In the genomic region with DNA sequence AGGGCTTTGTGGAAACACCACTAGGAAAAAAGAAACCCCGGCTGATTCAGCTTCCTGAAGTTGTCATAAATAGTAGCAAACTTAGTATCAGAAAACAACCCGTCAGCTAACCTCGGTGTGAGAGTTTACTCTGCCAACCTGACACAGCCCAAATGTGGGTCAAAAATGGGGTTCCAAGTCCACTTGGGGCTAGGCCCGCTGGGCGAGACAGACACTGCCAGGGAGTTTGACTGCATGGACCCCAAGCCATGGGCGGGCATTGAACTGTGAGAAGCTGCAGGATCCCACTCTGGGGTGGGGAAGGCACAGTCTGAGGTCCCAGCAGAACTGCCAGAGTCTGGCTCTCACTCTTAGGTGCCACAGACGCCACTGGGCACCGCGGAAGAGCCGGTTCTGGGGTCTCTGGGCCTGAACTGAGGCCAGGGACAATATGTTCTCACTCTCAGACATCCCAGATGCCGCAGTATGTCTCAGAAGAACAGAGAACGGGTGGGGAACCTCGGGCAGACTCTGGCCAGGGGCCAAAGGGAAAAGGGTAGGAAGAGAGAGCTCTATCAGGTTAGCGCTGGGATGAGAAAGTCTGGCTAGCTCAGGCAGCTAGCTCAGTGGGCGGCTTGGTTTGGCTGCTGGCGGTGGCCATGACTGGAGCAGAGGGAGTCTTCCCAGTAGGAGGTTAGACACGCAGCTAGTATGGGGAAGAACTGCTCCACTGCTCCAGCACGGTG, we compare ENCODE assay signal across 21 mouse cellular contexts. TPM values are rescaled to one million over a fixed set of nuclear protein-coding genes. Genes with fewer than 3 reads are reported as not detected.
DNase-seq lines count a peak whose midpoint lies in the region; ATAC-seq lines count a peak whose summit lies in the region.
"Had no signal": no experiment of that assay in that cellular context is flagged by ENCODE, and none has a peak within 500 bp of the region (broad histone marks: within the 10 kb centered on the region; RNA-seq: fewer than 3 reads in every experiment).

No protein-coding gene starts in this region.

- H3K9me3 ChIP-seq in kidney, embryonic 14.5 days (ENCODE audit: control insufficient read depth, low read length) = no peaks in the 10 kb centered on the region
- H3K9me3 ChIP-seq: embryonic facial prominence, embryonic 10.5 days; forebrain, embryonic 10.5 days; heart, embryonic 10.5 days; hindbrain, embryonic 12.5 days had no signal

- no peaks in the 10 kb centered on the region for H3K36me3 ChIP-seq in kidney, embryonic 14.5 days (ENCODE audit: control insufficient read depth, insufficient read depth, low read length)
- H3K36me3 ChIP-seq: embryonic facial prominence, embryonic 10.5 days; forebrain, embryonic 10.5 days; heart, embryonic 10.5 days; hindbrain, embryonic 12.5 days had no signal

- intact Hi-C loops in left cerebral cortex, postnatal 4 days (cut with DNase I) = no loop called here
- intact Hi-C loops in left cerebral cortex, postnatal 25 days (cut with DNase I) = no loop called here

- peak; percentile 68 for DNase-seq in kidney, adult 11 months
- DNase-seq in left cerebral cortex, postnatal 4 days = peak; percentile 4
- DNase-seq in left cerebral cortex, postnatal 25 days (ENCODE audit: low spot score in 2 of 2) = no peak
- peak; percentile 46 for DNase-seq in kidney, postnatal 10 days
- DNase-seq in frontal cortex, adult 2 months (ENCODE audit: extremely low spot score in 1 of 2, low spot score in 1 of 2) = no peak
- DNase-seq: adrenal gland, adult 8-10 months; adrenal gland, postnatal 36 days; cerebellum, adult 2 months; forebrain, postnatal 0 days; heart, adult 18-20 months; heart, postnatal 10 days; heart, postnatal 4 days had no signal

- no peaks in the 10 kb centered on the region for H3K27me3 ChIP-seq in kidney, embryonic 14.5 days (ENCODE audit: control insufficient read depth, insufficient read depth, low read length)
- H3K27me3 ChIP-seq: Patski had no signal

- ATAC-seq in kidney, embryonic 14.5 days (ENCODE audit: low FRiP score, low TSS enrichment) = no peak
- no peak for ATAC-seq in activated CD4-positive, CD25-positive, alpha-beta regulatory T cell, adult 4 months
- ATAC-seq: forebrain, postnatal 0 days; hindbrain, embryonic 16.5 days; Patski had no signal

- H3K4me1 ChIP-seq in kidney, embryonic 14.5 days (ENCODE audit: control insufficient read depth, insufficient read depth, low read length) = 0 out of 2 replicates have a peak, but pooled peaks cover 5% of the 10 kb centered on the region
- H3K4me1 ChIP-seq: heart, embryonic 10.5 days had no signal

- no peak overlapping the region for H3K9ac ChIP-seq in kidney, embryonic 14.5 days (ENCODE audit: low read depth, low read length)
- H3K9ac ChIP-seq: forebrain, postnatal 0 days; hindbrain, embryonic 12.5 days had no signal

- 85% methylated on average over 18 of the region's 18 CpGs for WGBS in kidney, embryonic 14.5 days

- H3K27ac ChIP-seq in kidney, embryonic 14.5 days (ENCODE audit: low read depth, low read length) = no peak overlapping the region
- H3K27ac ChIP-seq: embryonic facial prominence, embryonic 10.5 days; forebrain, embryonic 10.5 days; heart, embryonic 10.5 days; hindbrain, embryonic 12.5 days had no signal

- no peak overlapping the region for H3K4me3 ChIP-seq in kidney, embryonic 14.5 days (ENCODE audit: low read length)
- H3K4me3 ChIP-seq: embryonic facial prominence, embryonic 10.5 days; erythroblast, embryonic 14.5 days; forebrain, embryonic 10.5 days; heart, embryonic 10.5 days; hindbrain, embryonic 12.5 days had no signal

- no peak overlapping the region for H3K4me2 ChIP-seq in kidney, embryonic 14.5 days (replicated peaks; ENCODE audit: low read depth, low read length)
- H3K4me2 ChIP-seq: hindbrain, embryonic 12.5 days had no signal

RNA-seq across cellular contexts. Expression of gene Atp11a, which starts 40.8 kb away (rescaled TPM):
- 16.8 and 18.5 TPM in 2 replicates for polyA plus RNA-seq in kidney, embryonic 14.5 days (2014; fragmentation: Nextera tagmentation; extraction: Ambion mirVana)
- total RNA-seq in left cerebral cortex, postnatal 4 days (2021) = 10 to 100 TPM; 63.2 to 64.5 TPM
- 10 to 100 TPM; 46.3 to 55.0 TPM for total RNA-seq in left cerebral cortex, postnatal 25 days (2021)
- polyA plus RNA-seq in activated CD4-positive, CD25-positive, alpha-beta regulatory T cell, adult 4 months (2017; shearing (Covaris generic)) = 1 to 10 TPM; 4.4 to 5.2 TPM
- polyA plus RNA-seq in frontal cortex, adult 2 months (2012; rRNA removed) = 42.4 and 45.0 TPM in 2 replicates

RNA-seq across cellular contexts. Expression of gene Tubgcp3, which starts 44.0 kb away (rescaled TPM):
- 33.4 and 52.7 TPM in 2 replicates for polyA plus RNA-seq in kidney, embryonic 14.5 days (2014; fragmentation: Nextera tagmentation; extraction: Ambion mirVana)
- 10 to 100 TPM; 33.9 to 37.2 TPM for total RNA-seq in left cerebral cortex, postnatal 4 days (2021)
- total RNA-seq in left cerebral cortex, postnatal 25 days (2021) = 10 to 100 TPM; 31.6 to 34.4 TPM
- 10 to 100 TPM; 40.4 to 42.8 TPM for polyA plus RNA-seq in activated CD4-positive, CD25-positive, alpha-beta regulatory T cell, adult 4 months (2017; shearing (Covaris generic))
- polyA plus RNA-seq in frontal cortex, adult 2 months (2012; rRNA removed) = 56.2 TPM in 2 replicates

Comparison
In these comparisons a context has a peak if more than half of its experiments do, and no peak if none do; other contexts are left out.
1. DNase-seq: peak in kidney, adult 11 months (single experiment), left cerebral cortex, postnatal 4 days (single experiment) and kidney, postnatal 10 days (single experiment); none in left cerebral cortex, postnatal 25 days (0 of 2) and frontal cortex, adult 2 months (0 of 2).